Mouse (Mus musculus) heart, postnatal 0 days (tissue): ENCODE results near the gene Wif1.

ENCODE experiments used
- CTCF ChIP-seq: IDR thresholded peaks from 2 replicates; pipeline ENCODE4 v1.5.1; 2016; ENCODE audit warnings: antibody characterized with exemption, control low read depth, low read depth
- EP300 ChIP-seq: IDR thresholded peaks from 2 replicates; pipeline ENCODE4 v1.6.1; 2016; ENCODE audit warnings: antibody characterized with exemption, low read depth

DNA sequence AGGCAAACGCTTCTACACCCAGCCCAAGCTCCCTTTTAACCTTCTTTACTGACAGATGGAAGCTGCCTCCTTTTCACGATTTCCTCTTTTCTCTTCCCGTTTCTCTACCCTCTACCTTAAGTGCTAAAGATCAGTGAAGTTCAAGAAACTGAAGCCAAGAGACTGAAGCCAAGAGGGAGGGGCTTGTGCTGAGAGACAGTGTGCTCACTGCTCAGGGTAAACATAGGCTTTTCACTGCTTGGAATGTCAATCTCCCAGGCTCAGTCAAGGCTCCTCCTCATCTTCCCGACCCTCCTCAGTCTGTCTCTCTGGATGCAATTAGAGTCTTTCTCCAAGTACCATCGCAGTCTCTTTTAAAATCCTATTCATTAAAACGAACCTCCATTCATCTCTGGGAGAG, 55.6 kb downstream of the Wif1 start:
- TF ChIP-seq CTCF (no peak), EP300 (no peak)
